Mouse (Mus musculus) heart, adult 2 months (tissue): Measurements from ENCODE around the gene Zkscan17. TPM values are rescaled to one million over a fixed set of nuclear protein-coding genes. Genes with fewer than 3 reads are reported as not detected.

Experiments used
- DNase-seq, 2 experiments: peaks; one replicate each; pipeline ENCODE4 v3.0.0; 2021
- H3K27ac ChIP-seq: fragments of 200-600 bp; 2 replicates; pipeline ENCODE4 v1.8.1; 2022
- H3K27me3 ChIP-seq: fragments of 200-500 bp; 2 replicates; pipeline ENCODE4 v1.6.1; 2012; ENCODE audit warnings: mild to moderate bottlenecking, low read length, inconsistent platforms, mixed read lengths; ENCODE audit not compliant: control insufficient read depth, insufficient read depth
- H3K36me3 ChIP-seq: fragments of 200-500 bp; 2 replicates; pipeline ENCODE4 v1.6.1; 2012; ENCODE audit warnings: low read length, inconsistent platforms; ENCODE audit not compliant: control insufficient read depth, insufficient read depth
- H3K4me1 ChIP-seq: fragments of 200-500 bp; 2 replicates; pipeline ENCODE4 v1.6.1; 2011; ENCODE audit warnings: low read length; ENCODE audit not compliant: control insufficient read depth, insufficient read depth
- H3K4me3 ChIP-seq: fragments of 200-600 bp; 2 replicates; pipeline ENCODE4 v1.8.1; 2022
- H3K79me2 ChIP-seq: fragments of 200-500 bp; replicated peaks from 2 replicates; pipeline ENCODE4 v1.6.1; 2012; ENCODE audit warnings: mild to moderate bottlenecking, inconsistent platforms, low read length, moderate library complexity, mixed read lengths; ENCODE audit not compliant: control insufficient read depth, insufficient read depth
- H3K9ac ChIP-seq: fragments of 200-500 bp; 2 replicates; pipeline ENCODE4 v1.6.1; 2012; ENCODE audit warnings: low read depth, mild to moderate bottlenecking, control low read depth, inconsistent platforms, low read length, mixed read lengths
- CTCF ChIP-seq: fragments of 200-600 bp; IDR thresholded peaks from 2 replicates; pipeline ENCODE4 v1.8.1; 2022; ENCODE audit warnings: antibody characterized with exemption, mild to moderate bottlenecking, moderate library complexity
- EP300 ChIP-seq: fragments of 200-500 bp; IDR thresholded peaks from 2 replicates; pipeline ENCODE4 v1.6.1; 2011; ENCODE audit warnings: low read depth, low read length, control low read depth; ENCODE audit not compliant: insufficient read depth
- POLR2A ChIP-seq: fragments of 200-500 bp; IDR thresholded peaks from 2 replicates; pipeline ENCODE4 v1.6.1; 2011; ENCODE audit warnings: mild to moderate bottlenecking, low read depth, low read length, control low read depth; ENCODE audit not compliant: insufficient read depth
- WGBS: fragments of 180-500 bp; shearing (Covaris S2); methylation state at CpG from one replicate; pipeline ENCODE4 v1.1.7; 2018; 5-methylcytosine and 5-hydroxymethylcytosine counted together
- intact Hi-C: fragments of 180-260 bp; cut with DNase I; formaldehyde crosslinking; loops from one replicate; pipeline ENCODE4 v1.15.1; 2025
- polyA plus RNA-seq: library from polyadenylated mRNA; depleted of rRNA; stranded (reverse); fragments of >200 nt; gene quantifications from 2 replicates; pipeline ENCODE4 v1.2.3, GENCODE M21; 2012; rRNA removed
- total RNA-seq, 2 experiments: library from RNA; stranded (reverse); gene quantifications; 2 replicates each; pipeline ENCODE4 v1.2.3; 2021

Gene Zkscan17
- total and polyA plus RNA-seq, 3 experiments, result 7.8 to 14.8 (median 11.7) TPM

DNA sequence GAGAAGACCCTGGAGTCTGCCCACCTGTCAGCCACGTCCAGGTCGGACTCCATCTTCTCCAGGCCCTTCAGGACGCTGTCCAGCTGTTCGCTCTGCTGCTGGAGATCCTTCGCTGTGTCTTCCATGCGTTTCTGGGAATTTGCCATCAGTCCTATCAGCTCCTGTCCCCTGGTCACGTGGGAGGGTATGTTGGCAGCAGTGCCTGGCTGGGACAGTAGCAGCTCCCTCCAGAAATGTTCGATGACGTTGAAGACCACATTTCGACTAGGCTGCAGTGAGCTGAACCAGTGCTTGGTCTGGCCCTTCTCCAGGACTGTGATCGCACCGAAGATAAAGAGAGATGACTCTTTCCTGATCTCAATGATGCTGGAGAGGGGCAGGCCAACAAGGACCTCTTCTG is 88.6 kb downstream of the Zkscan17 start:
- no peaks in the 10 kb centered on the region; the same call in 1 of the 2 replicates for H3K4me1 ChIP-seq

More for the DNA sequence above, 88.6 kb downstream of the Zkscan17 start:
- H3K27ac ChIP-seq, result no peak overlapping the region
- H3K27me3 ChIP-seq, result no peaks in the 10 kb centered on the region
- TF ChIP-seq CTCF (no peak), POLR2A (no peak), EP300 (no peak)
- intact Hi-C loops, result no loop called here
- no peaks in the 10 kb centered on the region for H3K36me3 ChIP-seq
- H3K79me2 ChIP-seq, result peaks cover 2% of the 10 kb centered on the region; the same call in 1 of the 2 replicates
- H3K4me3 ChIP-seq, result no peak overlapping the region
- no peak overlapping the region for H3K9ac ChIP-seq
- no peak for DNase-seq
- 62% methylated on average over 12 of the region's 12 CpGs for WGBS

Other genes with a start within 250 kb of the Zkscan17 start
- not detected for gene Wnt3a, start 236.0 kb downstream of the Zkscan17 start, total RNA-seq
- not detected in 2 replicates for gene Wnt3a, start 236.0 kb downstream of the Zkscan17 start, polyA plus RNA-seq
- 1 to 10 TPM; 4.3 to 4.6 TPM for gene Wnt9a, start 219.8 kb downstream of the Zkscan17 start, total RNA-seq
- 4.6 and 7.2 TPM in 2 replicates for gene Wnt9a, start 219.8 kb downstream of the Zkscan17 start, polyA plus RNA-seq
- gene Prss38, start 151.1 kb downstream of the Zkscan17 start, total RNA-seq, result not detected
- not detected in 2 replicates for gene Prss38, start 151.1 kb downstream of the Zkscan17 start, polyA plus RNA-seq
- 10 to 100 TPM; 11.8 to 12.9 TPM for gene Jmjd4, start 76.7 kb downstream of the Zkscan17 start, total RNA-seq
- 6.6 and 11.2 TPM in 2 replicates for gene Jmjd4, start 76.7 kb downstream of the Zkscan17 start, polyA plus RNA-seq
- gene Snap47, start 75.6 kb downstream of the Zkscan17 start, total RNA-seq, result 10 to 100 TPM; 37.7 to 42.2 TPM
- 49.4 and 85.7 TPM in 2 replicates for gene Snap47, start 75.6 kb downstream of the Zkscan17 start, polyA plus RNA-seq
- gene Zfp867, start 54.3 kb downstream of the Zkscan17 start, total RNA-seq, result 1 to 10 TPM; 3.0 to 4.7 TPM
- gene Zfp867, start 54.3 kb downstream of the Zkscan17 start, polyA plus RNA-seq, result 1.00 and 2.1 TPM in 2 replicates
- under 1 TPM; 0.45 to 0.55 TPM for gene Nlrp3, start 14.8 kb upstream of the Zkscan17 start, total RNA-seq
- gene Nlrp3, start 14.8 kb upstream of the Zkscan17 start, polyA plus RNA-seq, result 0.33 and 0.38 TPM in 2 replicates
- not detected for gene Olfr222, start 49.5 kb upstream of the Zkscan17 start, total RNA-seq
- not detected in 2 replicates for gene Olfr222, start 49.5 kb upstream of the Zkscan17 start, polyA plus RNA-seq
- not detected for gene Olfr223, start 66.5 kb upstream of the Zkscan17 start, total RNA-seq
- not detected in 2 replicates for gene Olfr223, start 66.5 kb upstream of the Zkscan17 start, polyA plus RNA-seq
- 100 to 1,000 TPM; 132 to 142 TPM for gene Mprip, start 134.6 kb upstream of the Zkscan17 start, total RNA-seq
- gene Mprip, start 134.6 kb upstream of the Zkscan17 start, polyA plus RNA-seq, result 77.1 and 81.6 TPM in 2 replicates